Mouse (Mus musculus): ENCODE measurements around the gene March10.

DNA sequence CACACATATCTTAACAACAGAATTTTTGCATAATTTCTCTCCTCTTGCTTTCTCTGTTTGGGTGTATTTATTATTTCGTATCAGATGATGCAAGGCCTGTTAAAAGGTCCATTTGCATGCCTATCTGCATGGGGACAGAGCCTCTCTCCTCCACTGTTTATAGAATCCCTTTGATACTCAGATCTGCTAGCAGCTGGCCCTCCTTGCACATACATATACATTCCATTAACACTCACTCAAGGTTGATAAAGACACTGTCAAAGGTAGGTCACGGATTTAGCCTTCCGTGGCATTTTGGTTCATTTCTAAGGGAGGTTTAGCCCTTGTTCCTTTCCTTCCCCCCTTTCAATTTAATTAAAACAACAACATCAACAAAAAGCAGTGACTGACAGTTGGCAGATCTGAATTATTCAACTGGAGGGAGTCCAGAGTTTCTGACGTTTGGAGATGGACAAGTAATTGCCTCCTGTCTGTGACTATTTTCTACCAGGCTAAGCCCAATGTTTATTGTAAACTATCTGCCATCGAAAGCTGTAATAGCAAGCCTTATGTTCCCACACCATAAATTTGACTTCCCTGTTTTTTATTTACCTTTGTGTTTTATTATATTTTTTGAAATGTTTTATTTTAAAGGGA, 17.3 kb upstream of the March10 start:
- TF ChIP-seq CTCF (IDR thresholded peaks at IDR 0.05; ENCODE audit: low read depth, low read length) (no peak), POLR2A (IDR thresholded peaks at IDR 0.05; ENCODE audit: extremely low read depth, insufficient read depth, low read length) (no peak)

All from liver, adult 2 months (tissue).